Mouse (Mus musculus) MEL (cell line): ENCODE data around the gene Map3k20.

ENCODE experiments used
- CTCF ChIP-seq, 3 experiments: IDR thresholded peaks in 2 of 3; conservative IDR thresholded peaks in 1 of 3; 2 replicates each; pipeline ENCODE4 v1.5.1; 2011 to 2012; ENCODE audit warnings: low read length in 3 of 3, low read depth in 2 of 3, mild to moderate bottlenecking in 2 of 3, improper control_type of control experiment in 1 of 3, inconsistent platforms in 1 of 3, mixed read lengths in 1 of 3, moderate library complexity in 1 of 3; ENCODE audit not compliant: control insufficient read depth in 1 of 3, insufficient read depth in 1 of 3, poor library complexity in 1 of 3, severe bottlenecking in 1 of 3
- EP300 ChIP-seq, 2 experiments: IDR thresholded peaks; 2 replicates each; pipeline ENCODE4 v1.6.1; 2011; ENCODE audit warnings: improper control_type of control experiment in 2 of 2, low read length in 2 of 2, low read depth in 1 of 2, mild to moderate bottlenecking in 1 of 2
- HCFC1 ChIP-seq: IDR thresholded peaks from 2 replicates; pipeline ENCODE4 v1.6.1; 2012; ENCODE audit warnings: low read depth, mild to moderate bottlenecking, inconsistent platforms, low read length, improper control_type of control experiment, moderate library complexity
- MAFK ChIP-seq: IDR thresholded peaks from 2 replicates; pipeline ENCODE4 v1.6.1; 2011; ENCODE audit warnings: low read depth, mild to moderate bottlenecking, low read length, improper control_type of control experiment, borderline replicate concordance
- MAX ChIP-seq: IDR thresholded peaks from 2 replicates; pipeline ENCODE4 v1.6.1; 2011; ENCODE audit warnings: low read length, improper control_type of control experiment
- POLR2A ChIP-seq, 2 experiments: IDR thresholded peaks; 2 replicates each; pipeline ENCODE4 v1.6.1; 2011 to 2012; ENCODE audit warnings: low read length in 2 of 2, mild to moderate bottlenecking in 2 of 2, control low read depth in 1 of 2, improper control_type of control experiment in 1 of 2, low read depth in 1 of 2, moderate library complexity in 1 of 2; ENCODE audit not compliant: control insufficient read depth in 1 of 2, insufficient read depth in 1 of 2, poor library complexity in 1 of 2
- RCOR1 ChIP-seq: IDR thresholded peaks from 2 replicates; pipeline ENCODE4 v1.6.1; 2012; ENCODE audit warnings: low read depth, mild to moderate bottlenecking, inconsistent platforms, low read length, improper control_type of control experiment
- SIN3A ChIP-seq: IDR thresholded peaks from 2 replicates; pipeline ENCODE4 v1.6.1; 2012; ENCODE audit warnings: low read length, improper control_type of control experiment, inconsistent platforms
- TCF12 ChIP-seq: IDR thresholded peaks from 2 replicates; pipeline ENCODE4 v1.6.1; 2014; ENCODE audit warnings: low read depth, mild to moderate bottlenecking, inconsistent platforms, low read length, improper control_type of control experiment, moderate library complexity
- USF1 ChIP-seq: IDR thresholded peaks from 2 replicates; pipeline ENCODE4 v1.6.1; 2014; ENCODE audit warnings: low read depth, mild to moderate bottlenecking, inconsistent platforms, low read length, improper control_type of control experiment, moderate library complexity

- TF ChIP-seq USF1: no peak
- TF ChIP-seq POLR2A (IDR thresholded peaks at IDR 0.05; ENCODE audit: control insufficient read depth in 1 of 2, insufficient read depth in 1 of 2, low read depth in 1 of 2, low read length in 2 of 2, poor library complexity in 1 of 2): no peak
- TF ChIP-seq EP300 (IDR thresholded peaks at IDR 0.05; ENCODE audit: low read depth in 1 of 2, low read length in 2 of 2): peak; percentile 60 to 89
- TF ChIP-seq MAFK: no peak
- TF ChIP-seq CTCF (IDR thresholded peaks at IDR 0.05 in 2 of 3, conservative IDR thresholded peaks at IDR 0.05 in 1 of 3; ENCODE audit: control insufficient read depth in 1 of 3, insufficient read depth in 1 of 3, low read depth in 2 of 3, low read length in 3 of 3, poor library complexity in 1 of 3, severe bottlenecking in 1 of 3): no peak
- TF ChIP-seq RCOR1: peak; percentile 69
- 0 out of 2 replicates have a peak, but pooled peaks have one; percentile 37 for TF ChIP-seq HCFC1
- TF ChIP-seq TCF12: 0 out of 2 replicates have a peak, but pooled peaks have one; percentile 25
- peak; percentile 55; the same call in 1 of the 2 replicates for TF ChIP-seq SIN3A
- TF ChIP-seq MAX: no peak
These were observed 179.1 kb downstream of the Map3k20 start for GRCm38 (mm10) chr2:72464376-72465014.
